In genomic region chr12:86888130-86889069, GRCm38 (mm10) we compare ENCODE assay signal across 8 mouse cellular contexts. TPM values are rescaled to one million over a fixed set of nuclear protein-coding genes. Genes with fewer than 3 reads are reported as not detected.
DNase-seq lines count a peak whose midpoint lies in the region; ATAC-seq and TF ChIP-seq lines count a peak whose summit lies in the region.

No protein-coding gene starts in this region.

- peak overlapping the region; percentile 65 for H3K9ac ChIP-seq in forebrain, embryonic 13.5 days

- peak overlapping the region; percentile 56 for H3K4me2 ChIP-seq in forebrain, embryonic 13.5 days

- H3K4me1 ChIP-seq in E14TG2a.4 (replicated peaks; ENCODE audit: low read depth, low read length) = peaks cover 75% of the 10 kb centered on the region
- peaks cover 86% of the 10 kb centered on the region for H3K4me1 ChIP-seq in forebrain, embryonic 13.5 days

- peak overlapping the region; percentile 99 for H3K27ac ChIP-seq in forebrain, embryonic 13.5 days

- intact Hi-C loops in heart, postnatal 36 days (cut with DNase I) = loop anchor here (2.0 kb wide), 1 partner anchor 16 kb away; no protein-coding TSS in a partner anchor

- H3K9me3 ChIP-seq in E14TG2a.4 (ENCODE audit: low read length) = no peaks in the 10 kb centered on the region
- H3K9me3 ChIP-seq in forebrain, embryonic 13.5 days (replicated peaks) = no peaks in the 10 kb centered on the region

- peak; percentile 48 for ATAC-seq in forebrain, embryonic 13.5 days

- peak overlapping the region; percentile 76 for H3K4me3 ChIP-seq in E14TG2a.4 (replicated peaks; ENCODE audit: low read length)
- peak overlapping the region; percentile 26 for H3K4me3 ChIP-seq in forebrain, embryonic 13.5 days

- H3K36me3 ChIP-seq in E14TG2a.4 (ENCODE audit: insufficient read depth, low read length) = no peaks in the 10 kb centered on the region
- no peaks in the 10 kb centered on the region for H3K36me3 ChIP-seq in forebrain, embryonic 13.5 days (ENCODE audit: poor library complexity, severe bottlenecking)

- H3K27me3 ChIP-seq in E14TG2a.4 (ENCODE audit: insufficient read depth, low read length) = no peaks in the 10 kb centered on the region
- H3K27me3 ChIP-seq in forebrain, embryonic 13.5 days = no peaks in the 10 kb centered on the region

- DNase-seq in brain, adult 2 months (ENCODE audit: low read depth, low spot score) = peak; percentile 91
- peak; percentile 81 to 87 for DNase-seq in heart, postnatal 36 days
- DNase-seq in layer of hippocampus, adult 8-10 months (ENCODE audit: low spot score in 2 of 2) = peak; percentile 68 to 71
- peak; percentile 92 for DNase-seq in lung, postnatal 25 days (ENCODE audit: low spot score)
- DNase-seq in retina, embryonic 14.5 days (ENCODE audit: low spot score) = peak; percentile 70
- peak; percentile 82 to 85 for DNase-seq in thymus, postnatal 36 days

- 2% methylated on average over 47 of the region's 47 CpGs for WGBS in forebrain, embryonic 13.5 days

- no peak for TF ChIP-seq CTCF in E14TG2a.4 (conservative IDR thresholded peaks at IDR 0.05; ENCODE audit: low read length)

RNA-seq across cellular contexts. Expression of gene Irf2bpl, which starts 3.8 kb away (rescaled TPM):
- polyA plus RNA-seq in forebrain, embryonic 13.5 days (2015; fragmentation: Nextera tagmentation; extraction: Ambion mirVana) = 54.2 and 54.8 TPM in 2 replicates
- 10 to 100 TPM; 36.1 to 37.0 TPM for total RNA-seq in heart, postnatal 36 days (2021)
- 10 to 100 TPM; 61.7 to 72.0 (median 66.8) TPM for total RNA-seq in layer of hippocampus, adult 8-10 months (2022)

RNA-seq across cellular contexts. Expression of gene Cipc, which starts 58.4 kb away (rescaled TPM):
- polyA plus RNA-seq in forebrain, embryonic 13.5 days (2015; fragmentation: Nextera tagmentation; extraction: Ambion mirVana) = 46.1 and 53.1 TPM in 2 replicates
- 10 to 100 TPM; 46.4 to 48.4 TPM for total RNA-seq in heart, postnatal 36 days (2021)
- total RNA-seq in layer of hippocampus, adult 8-10 months (2022) = 10 to 100 TPM; 70.7 to 89.0 (median 86.1) TPM

Comparison
In these comparisons a context has a peak if more than half of its experiments do, and no peak if none do; other contexts are left out.
1. Peak in every context shown above with its lines: DNase-seq, ATAC-seq, H3K4me3 ChIP-seq and H3K27ac ChIP-seq.